Mouse (Mus musculus): ENCODE measurements around the gene Cxcr4.
"Not testable (repeated sequence)": the region's sequence is repeated elsewhere in the genome, so short reads cannot be mapped to it uniquely, and the experiment has no call there.

Gene Cxcr4

DNA sequence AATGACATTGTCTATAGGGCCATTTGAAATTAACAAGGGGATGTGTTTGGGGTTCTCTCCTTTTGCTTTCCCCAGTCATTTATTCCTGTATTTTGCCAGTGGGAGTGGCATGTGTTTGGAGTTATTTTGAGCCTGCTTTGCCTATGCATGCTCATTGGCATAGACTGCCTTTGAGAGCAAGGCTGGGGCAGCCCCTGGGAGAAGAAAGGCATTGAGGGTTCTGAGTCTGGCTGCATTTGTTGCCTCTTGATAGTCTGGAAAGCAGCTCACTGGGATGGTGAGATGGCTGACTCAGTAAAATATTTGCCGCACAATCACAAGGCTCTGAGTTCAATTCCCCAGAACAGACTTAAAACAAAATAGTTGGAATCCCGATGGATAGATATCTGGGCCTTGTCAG, 8.5 kb upstream of the Cxcr4 start:
- DNase-seq (ENCODE audit: low spot score): no peak

DNA sequence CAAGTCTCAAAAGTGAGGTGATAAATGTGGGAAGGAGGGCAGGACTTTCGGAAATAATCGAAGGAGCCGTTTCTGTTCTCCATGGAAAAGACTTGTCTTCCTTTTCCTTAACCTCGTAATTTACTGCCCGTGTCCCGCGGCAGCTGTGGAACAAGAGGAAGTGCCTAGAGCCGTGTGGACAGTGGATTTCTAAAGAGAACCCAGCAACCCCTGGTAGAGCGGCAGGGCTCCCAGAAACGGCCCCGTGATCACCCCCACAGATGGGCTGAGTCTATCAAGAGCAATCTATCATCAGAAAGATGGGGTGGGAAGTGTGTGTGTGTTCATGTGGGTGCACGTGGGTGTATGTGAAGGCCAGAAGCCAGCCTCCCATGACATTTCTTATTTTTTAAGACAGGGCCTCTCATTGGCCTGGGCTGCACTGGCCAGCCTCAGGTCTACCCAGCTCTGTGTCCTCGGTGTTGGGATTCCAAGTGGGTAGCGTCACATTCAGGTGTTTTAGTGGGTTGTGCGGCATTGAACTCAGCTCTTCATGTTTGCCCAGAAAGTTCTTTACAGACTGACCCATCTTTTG, 5.2 kb upstream of the Cxcr4 start:
- no peak for DNase-seq (ENCODE audit: low spot score)

DNA sequence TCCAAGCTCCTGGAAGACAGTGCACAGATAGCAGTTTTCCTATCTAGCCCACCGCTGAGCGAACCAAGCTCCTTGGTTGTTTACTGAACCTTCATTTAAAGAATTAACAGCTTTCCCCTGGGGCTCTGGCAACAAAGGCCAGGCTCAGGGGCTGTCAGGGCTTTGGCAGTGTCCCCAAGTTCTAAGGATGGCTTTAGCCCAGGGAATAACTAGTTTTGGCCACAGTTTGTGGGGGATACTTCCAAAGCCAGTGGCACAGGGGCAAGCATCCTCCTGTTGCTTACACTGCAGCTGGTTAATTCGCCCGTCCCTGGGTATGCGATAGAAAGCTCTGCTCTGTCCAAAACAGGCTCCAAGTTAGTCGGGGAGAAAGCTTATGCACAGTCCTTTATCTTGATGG, 3.4 kb upstream of the Cxcr4 start:
- DNase-seq (ENCODE audit: low spot score): no peak

DNA sequence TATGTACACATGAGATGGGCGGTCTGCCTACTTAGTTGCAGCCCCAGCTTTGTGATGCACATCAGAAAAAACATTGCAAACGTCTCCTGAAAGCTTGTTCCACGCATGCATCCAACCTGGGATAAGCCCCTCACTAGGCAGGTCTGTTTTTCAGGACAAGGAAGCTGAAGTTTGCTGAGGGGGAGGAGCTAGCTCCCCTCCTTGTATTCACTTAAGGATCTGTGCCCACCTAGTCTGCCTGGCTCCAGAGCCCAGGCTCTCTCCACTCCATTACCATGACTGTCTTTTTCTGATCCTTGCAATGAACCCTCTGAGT, 3.0 kb upstream of the Cxcr4 start:
- no peak for DNase-seq (ENCODE audit: low spot score)

DNA sequence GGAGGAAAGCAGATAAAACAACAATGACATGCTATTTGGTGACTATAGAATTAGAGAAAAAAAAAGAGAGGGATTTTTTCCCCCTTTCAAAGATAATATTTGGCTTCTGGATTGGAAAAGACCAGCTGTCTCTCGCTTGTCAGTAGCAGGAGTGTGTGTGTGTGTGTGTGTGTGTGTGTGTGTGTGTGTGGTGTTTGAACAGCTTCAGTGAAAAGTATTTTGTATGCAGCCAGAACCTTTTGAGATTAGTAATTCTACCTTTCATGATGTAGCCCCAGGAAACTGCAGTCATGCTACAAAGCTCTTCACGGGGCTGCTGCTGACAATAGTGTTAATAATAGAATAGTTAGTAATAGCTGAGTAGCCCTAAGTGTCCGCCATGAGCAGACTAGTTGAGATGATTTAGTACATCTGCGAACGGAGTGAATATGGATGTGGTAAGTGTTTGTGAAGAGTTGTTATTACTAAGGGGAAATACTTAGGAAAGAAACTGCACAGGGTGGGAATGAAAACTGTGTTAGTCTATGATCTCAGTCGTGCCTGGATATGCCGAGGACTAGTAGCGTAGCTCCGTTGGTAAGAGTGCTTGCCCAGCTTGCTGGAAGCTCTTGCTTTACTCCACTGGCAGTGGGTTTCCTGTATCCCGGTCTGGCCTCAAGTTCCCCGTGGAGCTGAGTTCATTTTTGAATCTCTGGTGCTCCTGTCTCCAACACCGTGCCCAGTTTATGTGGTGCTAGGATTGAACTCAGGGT, 2.4 kb upstream of the Cxcr4 start:
- DNase-seq (ENCODE audit: low spot score): no peak

DNA sequence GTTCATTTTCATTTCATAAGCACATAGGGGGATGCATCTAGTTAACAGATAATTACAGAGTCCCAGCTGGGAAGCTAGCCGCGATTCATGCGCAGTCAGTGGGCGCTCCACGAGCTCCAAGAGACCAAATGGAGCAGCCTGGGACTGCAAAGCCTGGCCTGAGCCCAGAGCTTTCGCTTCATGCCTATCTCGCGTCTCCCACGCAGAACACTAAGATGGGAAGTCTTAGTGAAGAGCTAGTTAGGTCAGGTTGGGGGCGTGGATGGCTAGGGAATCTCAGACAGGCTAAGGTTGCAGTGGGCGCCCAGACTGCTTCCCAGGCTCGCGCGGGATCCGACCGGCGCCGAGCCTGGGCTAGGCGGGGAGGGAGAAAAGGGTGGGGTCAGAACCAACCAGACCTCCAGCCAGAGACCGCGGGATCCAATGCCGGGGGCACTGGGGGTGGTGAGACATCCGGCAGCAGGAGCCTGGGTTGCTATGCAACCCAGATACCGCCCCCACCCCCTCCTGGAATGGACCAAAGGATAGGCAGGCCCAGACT, 938 bp upstream of the Cxcr4 start:
- DNase-seq (ENCODE audit: low spot score): peak; percentile 57

DNA sequence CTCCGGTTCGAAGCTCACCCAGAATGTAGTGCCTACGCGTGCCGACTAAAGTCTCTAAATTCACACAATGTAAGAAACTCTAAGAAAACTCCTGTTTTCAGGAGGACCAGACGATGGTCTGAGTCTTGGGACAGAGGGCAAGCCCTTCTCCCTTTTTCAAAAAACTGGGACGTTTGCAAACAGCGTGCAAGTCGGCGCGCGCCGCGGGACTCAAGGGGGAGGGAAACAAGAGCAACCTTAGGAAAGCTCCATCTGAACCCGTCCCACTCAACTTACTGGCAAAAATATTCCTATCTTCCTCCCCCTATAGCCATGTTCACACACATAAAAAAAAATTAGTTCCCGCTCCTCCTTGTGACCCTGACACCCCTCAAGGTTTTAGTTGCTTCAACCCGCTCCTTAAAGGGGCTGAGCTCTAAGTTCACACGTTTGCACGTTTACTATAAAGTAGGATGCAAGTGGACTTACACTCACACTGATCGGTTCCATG, 327 bp downstream of the Cxcr4 start:
- DNase-seq (ENCODE audit: low spot score): no peak

DNA sequence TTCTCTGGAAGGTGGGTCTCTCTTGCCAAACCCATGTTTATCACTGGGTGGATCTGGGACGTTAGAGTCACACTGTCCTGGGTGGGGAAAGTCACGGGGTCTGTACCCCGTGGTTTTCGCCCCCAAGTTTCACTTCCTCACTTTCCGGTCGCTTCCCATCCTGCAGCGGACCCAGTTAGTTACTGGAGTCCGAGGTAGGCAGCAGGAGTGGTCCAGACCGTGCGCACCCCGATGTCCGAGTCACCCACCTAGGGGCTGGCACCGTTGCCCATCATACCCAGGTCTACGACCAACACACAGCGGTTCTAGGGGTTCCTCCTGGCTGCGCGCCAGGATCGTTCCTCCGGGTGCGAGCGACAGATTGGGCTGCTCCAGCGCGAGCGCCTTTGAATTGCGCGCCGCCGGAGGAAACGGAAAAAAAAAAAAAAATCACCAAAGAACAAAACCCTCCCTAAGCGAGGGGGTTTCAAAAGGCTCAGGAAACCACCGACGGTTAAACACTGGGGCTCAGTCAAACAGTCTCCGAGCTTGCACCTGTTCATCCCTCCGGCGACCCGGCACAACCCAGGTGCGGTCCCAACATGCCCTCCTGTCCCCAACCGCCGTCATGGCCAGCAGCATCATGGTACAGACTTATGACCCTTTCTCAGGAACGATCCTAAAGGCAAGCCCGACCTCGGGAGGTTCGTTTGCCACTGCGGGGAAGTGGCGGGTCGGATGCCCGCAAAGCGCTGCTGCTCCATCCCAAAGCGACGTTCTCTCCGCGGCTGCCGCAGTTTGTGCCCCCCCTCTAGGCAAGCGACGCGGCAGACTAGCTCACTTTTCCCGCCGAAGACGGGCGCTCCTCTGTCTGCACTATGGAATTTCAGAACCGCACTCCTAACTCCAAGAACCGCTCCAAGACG, 1.0 kb downstream of the Cxcr4 start:
- DNase-seq (ENCODE audit: low spot score): peak; percentile 70

DNA sequence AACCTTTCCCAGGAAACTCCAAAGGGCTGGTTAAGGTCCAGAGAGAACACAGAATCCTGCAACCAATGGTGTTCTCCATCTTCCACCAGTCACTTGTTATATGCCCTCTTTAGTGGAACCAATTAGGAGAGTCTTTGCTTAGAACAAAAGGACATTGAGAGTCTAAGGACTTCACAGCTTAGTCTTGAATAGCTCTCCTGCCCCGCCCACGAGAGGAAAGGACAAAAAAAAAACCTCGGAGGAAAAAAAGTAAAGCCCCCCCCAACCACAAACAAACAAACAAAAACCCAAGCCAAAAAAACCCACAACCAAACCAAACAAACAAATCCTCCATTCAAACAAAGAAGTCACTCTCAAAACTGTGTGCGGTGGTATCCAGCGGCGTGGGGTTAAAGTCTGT, 2.1 kb downstream of the Cxcr4 start:
- DNase-seq (ENCODE audit: low spot score): no peak

DNA sequence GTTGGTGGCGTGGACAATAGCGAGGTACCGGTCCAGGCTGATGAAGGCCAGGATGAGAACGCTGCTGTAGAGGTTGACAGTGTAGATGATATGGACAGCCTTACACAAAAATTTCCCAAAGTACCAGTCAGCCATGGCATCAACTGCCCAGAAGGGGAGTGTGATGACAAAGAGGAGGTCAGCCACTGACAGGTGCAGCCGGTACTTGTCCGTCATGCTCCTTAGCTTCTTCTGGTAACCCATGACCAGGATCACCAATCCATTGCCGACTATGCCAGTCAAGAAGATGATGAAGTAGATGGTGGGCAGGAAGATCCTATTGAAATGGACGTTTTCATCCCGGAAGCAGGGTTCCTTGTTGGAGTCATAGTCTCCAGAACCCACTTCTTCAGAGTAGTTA, 2.6 kb downstream of the Cxcr4 start:
- no peak for DNase-seq (ENCODE audit: low spot score)

DNA sequence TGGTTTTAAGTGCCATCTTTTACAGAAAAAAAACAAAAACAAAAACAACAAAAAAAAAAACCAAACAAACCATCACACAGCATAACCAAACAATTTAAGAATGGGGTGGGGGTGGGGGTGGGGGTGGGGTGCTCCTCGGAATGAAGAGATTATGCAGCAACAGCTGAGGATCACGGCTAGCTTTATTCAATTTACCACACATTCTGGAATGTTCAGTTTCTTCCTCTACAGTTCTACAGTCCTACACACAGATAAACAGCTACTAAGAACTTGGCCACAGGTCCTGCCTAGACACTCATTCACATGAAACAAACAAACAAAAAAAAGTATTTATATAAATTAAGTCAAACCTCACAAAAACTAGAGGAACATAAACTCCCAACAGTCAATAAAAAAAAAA, 3.8 kb downstream of the Cxcr4 start:
- no peak for DNase-seq (ENCODE audit: low spot score)

DNA sequence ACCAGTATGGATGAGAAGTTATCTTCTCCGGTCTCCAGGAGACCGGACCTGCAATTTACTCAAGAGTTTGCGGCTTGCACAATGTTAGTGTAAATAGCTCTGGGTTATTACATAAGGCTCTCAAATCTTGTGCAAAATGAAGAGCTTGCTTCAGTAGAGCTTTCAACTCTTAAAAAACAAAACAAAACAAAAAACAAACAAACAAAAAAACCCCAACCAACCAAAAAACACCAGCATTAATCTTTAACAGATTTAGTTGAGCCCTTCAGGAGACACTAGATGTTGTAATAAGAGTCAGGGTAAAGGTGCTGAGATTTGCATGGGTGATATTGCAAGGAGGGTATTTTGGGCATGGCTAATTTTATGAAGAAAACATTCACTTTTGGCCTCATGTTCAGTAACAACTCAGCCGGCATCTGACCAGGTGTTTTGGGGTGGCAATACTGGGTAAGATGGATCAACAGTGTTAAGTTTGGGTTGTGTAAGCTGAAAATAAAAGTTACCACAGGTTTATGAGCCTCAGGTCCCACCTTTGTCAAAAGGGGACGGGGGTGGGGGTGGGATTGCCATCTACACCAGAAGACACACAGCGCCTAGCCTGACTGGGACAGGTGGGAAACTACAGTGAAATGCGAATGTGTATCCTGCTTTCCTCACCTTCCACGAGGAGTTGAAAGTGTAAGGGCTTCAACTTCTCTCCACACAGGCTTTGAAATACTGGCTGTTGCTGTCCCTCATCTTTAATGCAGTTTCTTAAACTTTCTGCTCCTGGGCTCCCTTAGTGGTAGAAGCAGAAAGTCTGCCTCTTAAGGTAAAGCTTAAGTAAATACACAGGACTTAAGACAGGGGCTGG, 4.9 kb downstream of the Cxcr4 start:
- DNase-seq (ENCODE audit: low spot score): peak; percentile 65

DNA sequence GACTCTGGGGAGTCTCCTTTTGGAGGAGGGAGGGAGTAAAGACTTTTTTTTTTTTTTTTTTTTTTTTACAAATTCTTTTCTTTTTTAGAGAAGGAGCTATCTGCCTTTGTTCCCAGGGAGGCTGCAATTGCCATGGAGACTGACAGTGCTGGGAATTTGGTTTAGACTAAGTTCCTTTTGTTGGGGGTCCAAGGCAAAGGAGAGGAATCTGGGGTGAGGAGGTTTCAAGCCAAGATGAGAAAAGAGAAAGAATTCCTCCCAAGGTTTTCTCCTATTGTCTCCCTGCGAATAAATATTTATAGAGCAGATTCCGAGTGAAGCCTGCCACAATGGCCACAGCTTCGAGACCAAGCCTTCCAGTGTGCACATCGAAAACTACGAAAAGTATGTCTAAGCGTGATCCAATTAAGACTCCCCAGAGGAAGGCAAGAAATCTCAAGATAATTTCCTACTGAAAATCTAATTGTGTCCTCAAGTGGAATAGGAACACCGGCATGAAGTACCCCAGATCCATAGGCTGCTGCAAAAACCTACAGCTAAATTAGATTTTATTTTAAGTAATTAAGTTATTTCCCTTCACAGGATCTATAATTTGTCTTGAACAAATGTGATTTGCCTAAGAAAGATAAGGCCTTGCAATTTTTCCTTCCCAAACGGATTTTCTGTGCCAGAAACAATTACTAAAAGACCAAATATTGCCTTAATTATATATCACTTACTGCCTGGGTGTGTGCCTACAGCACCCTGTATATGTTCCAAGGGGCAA, 5.7 kb downstream of the Cxcr4 start:
- DNase-seq (ENCODE audit: low spot score): no peak

DNA sequence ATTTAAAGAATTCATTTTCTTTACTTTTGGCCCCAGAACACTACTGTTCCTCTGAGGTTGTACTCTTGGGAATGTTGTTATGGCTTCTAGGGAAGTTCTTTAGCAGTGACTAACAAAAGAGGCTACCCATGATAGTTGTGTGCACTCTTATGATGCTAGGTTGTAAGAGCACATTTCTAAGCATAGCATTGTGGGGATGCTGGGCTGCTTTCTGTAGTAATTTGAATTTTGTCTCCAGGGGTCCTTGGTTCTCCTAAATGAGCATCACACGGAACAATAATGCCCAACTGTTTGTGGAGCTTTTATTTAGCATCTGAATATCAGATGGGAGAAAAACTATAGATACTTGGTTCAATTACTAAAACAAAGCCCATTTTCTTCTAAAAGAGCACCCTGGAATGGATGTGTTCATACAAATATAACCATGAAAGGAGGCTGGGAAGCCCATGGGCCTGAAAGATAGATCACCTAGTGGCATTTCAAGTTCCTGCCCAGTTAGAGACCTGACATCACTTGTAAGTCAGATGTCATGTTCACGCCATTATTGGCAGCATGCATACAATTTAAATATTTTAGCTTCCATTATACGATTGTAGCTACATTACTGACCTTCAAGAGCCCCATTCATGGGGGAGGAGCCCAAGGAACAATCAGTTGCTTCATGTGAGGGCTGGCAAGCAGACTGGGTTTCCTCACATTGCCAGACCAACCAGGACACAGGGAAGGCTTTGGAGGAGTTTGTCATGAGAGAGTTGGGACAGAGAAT, 6.5 kb downstream of the Cxcr4 start:
- DNase-seq (ENCODE audit: low spot score): no peak

DNA sequence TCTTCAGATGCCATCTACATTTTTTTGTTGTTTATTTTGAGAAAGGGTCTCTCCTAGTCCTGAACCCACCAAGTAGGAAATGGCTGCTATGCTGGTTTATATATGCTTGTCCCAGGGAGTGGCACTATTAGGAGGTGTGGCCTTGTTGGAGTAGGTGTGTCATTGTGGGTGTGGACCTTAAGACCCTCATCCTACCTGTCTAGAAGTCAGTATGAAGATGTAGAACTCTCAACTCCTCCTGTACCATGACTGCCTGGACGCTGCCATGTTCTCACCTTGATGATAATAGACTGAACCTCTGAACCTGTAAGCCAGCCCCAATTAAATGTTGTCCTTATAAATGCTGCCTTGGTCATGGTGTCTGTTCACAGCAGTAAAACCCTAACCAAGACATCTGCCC, 7.4 kb downstream of the Cxcr4 start:
- DNase-seq (ENCODE audit: low spot score): not testable (repeated sequence)

DNA sequence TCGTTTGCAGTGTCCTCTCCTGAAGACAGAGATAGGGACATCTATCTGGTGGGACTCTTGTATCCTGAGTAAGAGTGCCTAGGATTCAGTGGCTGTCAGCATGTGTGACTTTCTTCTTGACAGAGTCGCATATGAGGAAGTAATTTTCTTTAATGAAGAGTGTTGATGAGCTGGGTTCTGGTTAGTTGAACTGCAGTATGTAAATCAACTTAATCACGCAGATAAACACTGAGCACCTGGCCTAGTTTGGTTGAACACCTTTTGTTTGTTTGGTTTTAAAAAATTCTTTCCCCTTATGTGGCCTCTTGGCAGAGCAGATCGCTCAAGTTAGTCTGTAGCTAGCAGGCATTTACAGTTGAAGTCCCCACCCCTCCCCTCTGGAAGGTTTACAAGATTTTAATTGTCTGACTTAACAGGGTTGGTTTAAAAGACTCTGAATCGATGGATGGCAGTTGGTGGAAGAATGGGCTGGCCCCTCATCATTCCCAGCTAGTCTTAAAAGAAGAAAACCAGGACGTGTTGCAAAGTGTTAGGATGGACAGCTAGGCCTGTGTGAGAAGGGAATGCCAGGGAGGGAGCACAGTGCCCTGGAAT, 8.7 kb downstream of the Cxcr4 start:
- no peak for DNase-seq (ENCODE audit: low spot score)

DNA sequence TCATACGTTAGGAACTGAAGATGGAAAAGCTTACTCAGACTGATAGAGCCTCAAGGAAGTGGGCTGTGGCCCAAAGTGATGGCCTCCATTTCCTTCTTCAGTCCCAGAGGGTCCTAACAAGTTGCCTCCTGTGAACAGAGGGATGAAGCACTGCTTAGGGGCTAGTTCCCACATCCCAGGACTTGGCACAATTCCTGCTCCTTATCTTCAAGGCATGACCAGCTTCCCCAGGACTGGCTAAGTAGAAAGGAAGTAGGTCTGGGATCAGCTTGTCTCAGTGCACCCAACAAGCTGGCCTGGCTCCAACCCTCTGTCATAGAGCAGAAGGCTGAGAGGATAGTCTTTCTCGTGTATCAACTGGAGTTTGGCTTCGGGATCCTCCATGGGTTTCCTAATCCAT, 11.8 kb downstream of the Cxcr4 start:
- no peak for DNase-seq (ENCODE audit: low spot score)

DNA sequence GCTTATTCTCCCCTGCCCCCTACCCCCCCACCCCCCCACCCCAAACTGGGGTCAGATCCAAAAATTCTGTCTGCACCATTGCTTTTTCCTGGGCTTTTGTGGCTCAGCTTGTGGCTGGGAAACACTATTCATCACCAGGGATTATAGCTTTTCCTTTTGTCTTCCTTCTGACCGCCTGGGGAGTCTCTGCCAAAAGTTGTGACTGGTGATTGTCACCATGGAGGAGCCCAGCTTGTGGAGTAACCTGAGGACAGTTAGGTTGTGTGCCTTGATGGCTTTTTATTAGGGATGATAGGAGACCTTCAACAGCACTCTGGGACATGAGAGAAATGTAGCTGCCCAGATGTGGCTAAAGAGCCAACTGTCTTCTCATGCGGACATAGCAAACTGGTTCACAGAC, 13.6 kb downstream of the Cxcr4 start:
- DNase-seq (ENCODE audit: low spot score): no peak

DNA sequence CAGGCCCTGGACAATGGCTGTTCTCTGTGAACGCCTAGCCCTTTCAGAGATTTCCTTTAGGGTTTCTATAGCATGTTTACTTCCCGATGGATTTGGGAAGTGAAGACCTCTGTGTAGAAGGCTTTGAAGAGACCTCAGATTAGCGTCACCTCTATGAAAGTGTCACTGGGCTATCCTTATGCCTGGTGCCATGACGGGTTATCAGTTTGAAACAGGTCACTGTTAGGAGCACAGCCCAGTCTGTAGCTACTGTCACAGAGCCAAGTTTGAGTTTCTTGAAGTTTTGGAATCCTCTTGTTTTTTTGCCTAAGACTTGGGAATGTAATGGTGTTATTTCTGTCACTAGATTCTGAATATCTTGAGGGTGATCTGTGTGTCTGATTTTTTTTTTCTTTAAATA, 17.0 kb downstream of the Cxcr4 start:
- DNase-seq (ENCODE audit: low spot score): no peak

DNA sequence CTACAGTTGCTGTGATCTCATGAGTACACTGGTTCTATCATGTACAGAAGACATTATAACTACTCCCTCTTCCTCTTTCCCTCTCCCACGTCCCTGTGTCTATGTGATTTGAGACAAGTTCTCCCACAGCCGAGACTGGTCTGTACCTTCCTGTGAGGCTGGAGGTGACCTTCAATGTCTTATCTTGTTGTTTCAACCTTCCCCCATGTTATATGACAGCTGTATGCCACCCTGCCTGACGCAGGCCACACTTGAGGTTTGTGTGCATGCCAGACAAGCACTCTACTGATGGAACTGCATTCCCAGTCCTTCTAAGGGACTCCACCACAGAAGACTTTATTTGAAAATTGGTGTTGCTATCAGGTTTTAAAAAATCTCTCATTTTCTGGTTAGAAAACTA, 21.1 kb downstream of the Cxcr4 start:
- no peak for DNase-seq (ENCODE audit: low spot score)

Measured in lung, postnatal 25 days (tissue).